Mouse (Mus musculus): ENCODE measurements around the gene P2ry10.
"Not testable (repeated sequence)": the region's sequence is repeated elsewhere in the genome, so short reads cannot be mapped to it uniquely, and the experiment has no call there.

P2ry10 gene

DNA sequence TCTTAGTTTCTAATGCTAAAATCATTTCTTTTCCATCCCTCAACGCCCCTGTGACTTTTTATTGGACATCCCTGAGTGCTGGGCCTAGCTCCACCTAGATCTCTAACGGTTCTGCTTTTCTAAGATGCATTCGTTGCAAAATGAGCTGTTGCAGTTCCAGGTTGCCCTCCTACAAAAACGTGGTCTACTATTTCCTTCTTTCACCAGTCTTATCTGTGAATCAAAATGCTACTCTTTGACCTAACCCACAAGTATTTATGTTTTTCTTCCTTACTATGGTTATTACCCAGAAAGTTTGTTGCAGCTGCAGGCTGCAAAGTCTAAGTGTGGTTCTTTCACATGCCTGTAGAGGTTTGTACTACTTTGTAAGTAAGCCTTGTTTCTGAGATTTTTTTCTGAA, at the start of gene P2ry10:
TSS of gene P2ry10 (plus strand) at position 316 of the 400 bp plus-strand sequence.
- peak; percentile 42 for DNase-seq (ENCODE audit: low spot score)

DNA sequence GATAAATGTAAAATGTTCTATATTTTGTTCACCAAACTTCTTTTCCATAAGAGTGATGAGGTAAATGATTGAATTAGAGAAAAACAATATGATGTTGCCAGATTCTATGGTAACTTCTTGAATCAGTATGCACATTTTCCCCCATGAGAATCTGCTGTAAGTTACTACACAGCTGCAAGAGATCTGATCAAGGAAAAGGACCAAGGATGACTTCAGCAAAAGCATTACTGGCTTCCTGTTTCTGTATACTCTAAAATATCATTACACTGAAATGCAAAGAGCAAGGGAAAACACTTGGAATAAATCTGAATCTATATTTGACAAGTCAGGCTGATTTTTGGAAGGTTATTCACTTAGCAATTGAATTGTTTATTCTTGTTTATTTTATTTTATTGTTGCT, 49.1 kb upstream of the P2ry10 start:
- no peak for DNase-seq (ENCODE audit: low spot score)

DNA sequence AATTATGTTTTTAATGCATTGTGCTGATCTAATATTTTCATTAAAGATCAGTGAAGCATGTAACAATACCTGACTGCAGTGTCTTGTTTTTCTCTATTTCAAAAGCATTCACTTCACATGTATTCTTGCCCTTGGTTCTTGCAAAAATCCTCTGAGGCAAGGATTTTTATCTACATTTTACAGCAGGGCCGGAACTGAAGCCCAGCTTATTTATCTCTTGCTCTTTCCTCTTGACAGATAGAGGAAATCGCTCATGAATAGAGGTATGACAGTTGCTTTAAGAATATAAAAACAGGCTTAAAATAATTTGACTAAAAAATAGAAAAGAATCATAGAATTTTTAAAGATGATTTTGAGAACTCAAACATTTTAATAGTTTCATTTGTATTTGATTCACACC, 48.7 kb upstream of the P2ry10 start:
- DNase-seq (ENCODE audit: low spot score) = no peak

DNA sequence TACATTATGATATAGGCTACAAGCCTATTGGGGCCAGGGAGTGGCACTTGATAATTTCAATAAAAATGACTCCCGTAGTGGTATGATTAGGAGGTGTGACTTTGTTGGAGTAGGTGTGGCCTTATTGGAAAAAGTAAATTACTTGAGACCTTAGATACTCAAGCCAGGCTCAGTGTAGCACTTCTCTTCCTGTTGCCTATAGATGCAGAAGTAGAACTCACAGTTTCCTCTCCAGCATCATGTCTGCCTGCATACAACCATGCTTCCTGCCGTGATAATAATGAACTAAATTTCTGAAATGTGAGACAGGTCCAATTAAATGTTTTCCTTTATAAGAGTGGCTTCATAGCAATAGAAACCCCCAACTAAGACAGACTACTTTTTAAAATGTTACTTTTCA, 45.9 kb upstream of the P2ry10 start:
- DNase-seq (ENCODE audit: low spot score) = no peak

DNA sequence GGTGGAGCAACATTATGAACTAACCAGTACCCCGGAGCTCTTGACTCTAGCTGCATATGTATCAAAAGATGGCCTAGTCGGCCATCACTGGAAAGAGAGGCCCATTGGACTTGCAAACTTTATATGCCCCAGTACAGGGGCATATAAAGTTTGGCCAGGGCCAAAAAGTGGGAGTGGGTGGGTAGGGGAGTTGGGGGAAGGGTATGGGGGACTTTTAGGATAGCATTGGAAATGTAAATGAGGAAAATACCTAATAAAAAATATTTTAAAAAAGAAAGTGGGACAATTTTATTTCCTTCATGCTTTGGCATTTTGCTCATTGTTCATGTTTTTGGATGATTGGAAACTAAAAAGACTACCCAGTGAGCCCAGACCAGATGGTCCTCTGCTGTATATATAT, 4.9 kb upstream of the P2ry10 start:
- not testable (repeated sequence) for DNase-seq (ENCODE audit: low spot score)

DNA sequence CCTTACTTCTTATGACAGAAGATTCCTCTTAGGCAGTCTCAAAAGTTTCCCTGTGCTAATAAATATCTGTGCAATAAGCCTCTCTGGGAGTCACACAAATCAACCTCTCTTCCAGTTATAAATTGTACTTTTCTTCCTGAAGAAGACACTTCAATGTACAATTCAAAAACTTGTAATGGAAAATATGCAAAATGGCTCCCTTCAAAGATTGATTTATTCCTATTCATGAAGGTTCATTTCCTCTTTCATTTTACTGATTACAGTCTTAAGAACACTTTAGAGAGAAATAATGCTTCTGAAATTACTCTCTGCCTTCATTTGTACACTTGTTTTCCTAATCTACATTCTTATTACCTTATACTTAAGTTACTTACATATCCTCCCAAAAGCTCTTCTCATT, 4.0 kb upstream of the P2ry10 start:
- DNase-seq (ENCODE audit: low spot score) = no peak

DNA sequence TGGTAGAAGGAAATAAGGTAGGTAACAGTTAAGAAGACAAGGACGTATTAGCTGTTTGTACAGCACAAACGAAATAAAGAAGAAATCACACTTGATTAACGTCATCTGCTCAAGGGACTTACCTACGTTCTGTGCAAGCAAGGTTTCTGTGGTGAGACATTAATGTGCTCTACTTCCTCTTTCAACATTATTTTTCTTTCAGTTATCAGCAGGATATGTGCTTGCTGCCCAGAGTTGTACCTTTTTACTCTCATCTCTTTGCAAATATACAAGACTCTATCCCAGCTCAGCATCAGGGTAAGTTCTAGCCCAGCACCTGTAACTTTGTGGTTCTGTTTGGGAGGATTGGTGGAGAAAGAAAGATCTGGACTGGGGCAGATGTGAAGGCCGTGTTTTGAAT, 839 bp downstream of the P2ry10 start:
- peak; percentile 69 for DNase-seq (ENCODE audit: low spot score)

DNA sequence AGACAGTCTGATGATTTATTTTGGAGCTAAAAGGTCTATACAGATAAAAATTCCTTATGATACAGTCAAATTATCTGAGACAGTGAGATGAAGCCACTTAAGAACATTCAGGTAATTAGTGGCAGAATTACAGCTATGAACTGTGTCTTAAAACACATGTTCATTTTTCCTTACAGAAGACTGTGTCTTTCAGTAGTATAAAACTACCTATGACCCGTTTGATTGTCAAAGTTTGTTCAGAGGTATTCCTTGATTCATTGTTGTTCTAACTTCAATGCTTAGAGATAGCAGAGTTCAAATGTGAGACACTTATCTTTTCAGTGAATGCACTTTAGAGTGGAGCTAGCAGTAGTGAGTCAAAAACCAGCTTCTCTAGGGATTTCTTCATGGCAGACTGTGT, 1.6 kb downstream of the P2ry10 start:
- no peak for DNase-seq (ENCODE audit: low spot score)

DNA sequence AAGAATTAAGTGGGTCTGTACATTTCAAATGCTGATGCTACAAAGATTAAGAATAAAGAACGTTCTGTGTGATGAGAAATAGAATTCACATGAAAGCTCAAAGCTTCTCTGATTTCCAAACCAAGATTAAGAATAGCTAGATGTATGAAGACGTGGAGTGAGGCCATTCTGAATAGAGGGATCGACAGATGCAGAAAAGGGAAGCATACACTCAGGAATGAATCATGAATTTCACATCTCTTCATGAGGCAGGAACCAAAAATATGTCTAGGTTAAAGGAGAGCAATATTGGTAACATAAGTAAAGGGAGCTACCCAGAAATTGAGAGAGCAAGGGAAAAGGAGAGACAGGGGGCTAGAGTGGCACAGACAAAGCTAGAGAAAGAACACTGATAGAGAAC, 7.3 kb downstream of the P2ry10 start:
- DNase-seq (ENCODE audit: low spot score) = no peak

DNA sequence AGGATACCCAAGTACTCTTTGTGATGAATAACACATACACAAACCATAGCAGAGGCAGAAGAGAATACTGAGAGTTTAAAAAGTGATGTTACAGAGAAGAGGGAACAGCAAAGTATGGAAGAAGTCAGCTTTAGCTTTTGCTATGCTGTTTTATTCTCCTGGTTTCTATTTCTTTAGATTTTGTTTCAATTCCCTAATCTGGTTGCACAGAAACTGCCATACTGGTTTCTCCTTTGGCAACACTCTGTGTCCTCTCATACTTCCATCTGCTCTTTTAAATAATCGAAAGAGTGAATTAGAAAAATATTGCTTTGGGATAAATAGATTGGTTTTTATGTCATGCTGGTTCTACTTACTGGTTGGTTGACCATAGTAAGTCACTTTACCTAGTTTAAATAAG, 28.0 kb downstream of the P2ry10 start:
- DNase-seq (ENCODE audit: low spot score) = no peak

DNA sequence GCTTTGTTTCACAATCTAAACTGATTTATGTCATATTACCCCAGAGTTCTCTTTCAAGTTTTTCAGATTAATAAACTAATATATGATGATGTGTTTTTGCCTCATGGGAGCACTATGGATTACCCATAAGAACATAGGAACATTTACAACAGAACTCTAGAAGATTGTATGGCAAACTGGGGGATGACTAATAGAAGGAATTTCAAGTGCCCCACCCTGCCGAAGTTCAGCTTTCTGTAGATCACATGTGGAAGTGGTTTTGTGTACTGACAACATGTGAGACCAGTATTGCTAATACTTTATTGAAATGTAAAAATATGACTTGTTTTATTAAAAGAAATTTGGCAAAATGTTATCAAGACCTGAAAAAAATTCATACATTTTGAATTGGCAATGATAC, 28.7 kb downstream of the P2ry10 start:
- no peak for DNase-seq (ENCODE audit: low spot score)

DNA sequence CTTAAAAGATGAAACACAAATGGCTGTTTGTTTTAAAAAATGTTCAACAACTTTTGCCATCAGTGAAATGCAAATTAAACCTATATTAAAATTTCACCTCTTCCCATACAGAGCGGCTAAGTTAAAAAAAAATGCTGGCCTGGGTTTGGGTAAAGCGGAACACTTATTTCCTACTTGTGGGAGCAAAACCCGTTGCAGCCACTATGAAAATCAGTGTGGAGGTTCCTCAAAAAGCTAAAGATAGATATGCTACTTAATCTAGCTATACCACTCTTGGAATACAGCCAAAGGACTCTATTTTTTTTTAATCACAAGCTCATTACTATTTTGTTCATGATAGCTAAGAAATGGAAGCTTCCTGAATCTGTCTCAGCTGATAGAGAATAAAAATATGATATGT, 54.9 kb downstream of the P2ry10 start:
- no peak for DNase-seq (ENCODE audit: low spot score)

DNA sequence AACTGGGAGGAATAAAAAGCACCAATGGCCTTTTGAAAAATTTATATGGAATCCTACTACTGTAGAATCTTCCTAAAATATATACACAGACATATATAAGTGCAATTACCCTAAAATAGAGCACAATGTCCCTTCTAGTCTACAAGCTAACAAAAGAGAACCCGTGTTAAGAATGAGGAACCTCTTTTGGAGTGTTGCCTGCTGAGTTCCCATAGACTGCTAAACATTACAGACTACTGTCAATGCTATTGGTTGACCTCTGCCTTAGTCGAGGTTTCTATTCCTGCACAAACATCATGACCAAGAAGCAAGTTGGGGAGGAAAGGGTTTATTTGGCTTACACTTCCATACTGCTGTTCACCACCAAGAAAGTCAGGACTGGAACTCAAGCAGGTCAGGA, 55.6 kb downstream of the P2ry10 start:
- no peak for DNase-seq (ENCODE audit: low spot score)

DNA sequence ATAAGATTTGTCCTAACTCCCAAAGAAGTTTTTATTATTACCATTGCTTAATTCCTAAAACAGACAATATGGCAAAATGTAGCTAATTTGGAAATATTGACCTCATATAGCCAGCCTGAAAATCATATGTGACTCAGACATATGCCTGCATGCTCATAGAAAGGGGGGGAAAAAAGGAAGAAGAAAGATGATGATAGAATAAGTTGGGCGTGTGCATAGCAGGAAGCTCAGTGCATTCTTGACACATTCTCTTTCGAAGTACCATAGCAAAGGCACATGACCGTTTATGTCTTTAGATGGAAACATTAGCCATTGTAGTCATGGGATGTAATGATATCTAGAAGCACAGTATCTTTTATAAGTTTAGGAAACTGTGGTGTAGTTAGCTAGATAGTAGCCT, 60.4 kb downstream of the P2ry10 start, which contains the start of gene P2ry10b:
TSS of gene P2ry10b (plus strand) at position 247 of the 400 bp plus-strand sequence.
- DNase-seq (ENCODE audit: low spot score) = no peak

DNA sequence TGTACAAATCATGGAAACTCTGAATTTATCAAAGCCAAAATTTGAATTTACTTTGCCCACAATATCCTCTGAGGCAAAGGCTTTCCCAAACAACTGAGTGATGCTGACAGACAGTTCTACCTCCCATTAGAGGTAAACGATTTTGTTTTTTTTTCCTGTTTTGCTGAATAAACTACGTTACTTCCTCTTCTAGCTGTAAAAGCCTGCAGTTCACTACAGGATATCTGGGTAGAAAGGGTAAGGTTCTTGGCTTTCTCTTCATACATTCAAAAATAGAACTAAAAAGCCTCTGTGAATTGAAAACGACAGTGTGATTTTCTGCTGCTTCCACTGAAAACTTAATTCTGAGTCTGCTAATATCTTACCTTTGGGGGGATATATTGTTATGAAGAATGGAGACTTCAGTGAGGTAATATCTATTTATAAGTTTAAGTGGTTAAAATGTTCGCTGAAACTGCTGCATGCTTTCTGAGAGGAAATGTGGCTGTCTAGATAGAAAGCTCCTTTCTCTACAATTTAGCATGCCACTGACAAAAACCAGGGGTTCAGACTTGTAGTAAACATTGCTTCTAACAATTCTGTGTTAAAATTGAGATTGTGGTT, 61.2 kb downstream of the P2ry10 start:
- peak; percentile 8 for DNase-seq (ENCODE audit: low spot score)

DNA sequence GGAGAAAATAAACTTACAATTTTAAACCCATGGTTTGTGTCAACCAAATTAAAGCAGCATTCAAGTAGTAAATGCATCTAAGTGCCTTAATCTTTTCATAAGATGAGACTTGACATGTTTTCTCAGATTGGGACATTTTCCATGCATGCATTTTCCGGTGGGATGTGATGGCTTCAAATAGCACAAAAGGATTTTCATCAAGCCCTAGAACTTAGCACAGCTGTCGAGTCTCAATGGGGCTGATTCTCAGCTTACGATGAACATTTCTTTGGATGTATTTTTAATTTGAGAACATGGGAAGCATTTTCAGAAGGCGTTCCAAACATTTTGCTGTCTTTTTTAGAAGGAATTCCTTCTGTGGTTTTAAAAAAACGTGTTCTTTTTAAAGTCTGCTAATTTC, 61.7 kb downstream of the P2ry10 start:
- DNase-seq (ENCODE audit: low spot score) = no peak

DNA sequence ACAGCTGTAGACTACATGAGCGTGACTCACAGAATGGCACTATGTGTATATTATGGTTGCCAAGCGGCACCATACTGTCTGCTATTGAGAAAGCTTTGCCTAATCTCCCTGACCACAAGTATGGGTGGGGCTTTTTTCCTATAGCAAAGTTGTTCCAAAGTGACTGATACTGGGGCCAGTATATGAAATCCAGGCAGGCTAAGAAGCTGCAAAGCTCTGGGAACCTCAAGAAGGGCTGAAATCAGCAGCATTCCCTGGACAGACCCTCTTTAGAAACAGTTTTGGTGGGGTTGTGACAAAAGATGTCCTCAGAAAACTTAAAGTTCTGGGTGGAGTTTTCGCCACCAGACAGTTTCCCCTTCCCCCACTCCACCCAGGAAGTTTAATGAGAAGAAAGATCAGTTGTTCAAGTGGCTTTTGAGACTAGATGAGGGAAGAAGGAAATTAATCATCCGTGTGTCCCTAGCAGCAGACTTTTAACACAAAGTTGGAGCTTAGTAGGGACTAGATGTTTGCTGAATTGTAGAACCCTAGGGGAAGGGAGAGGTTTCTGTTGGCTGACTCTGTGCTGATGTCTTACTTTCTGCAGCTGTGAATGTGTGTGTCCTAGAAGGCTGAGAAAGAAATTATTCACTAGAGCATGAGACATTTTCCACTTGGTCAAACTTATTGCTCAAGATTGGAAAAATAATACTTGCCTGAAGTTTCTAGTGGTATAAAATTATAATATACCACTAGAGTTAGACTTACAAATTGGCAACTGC, 62.6 kb downstream of the P2ry10 start:
- DNase-seq (ENCODE audit: low spot score) = peak; percentile 45

All from T-cell, adult 2 months (primary cell).